Mouse (Mus musculus) erythroblast, embryonic 14.5 days (primary cell): Measurements from ENCODE around the gene Olfr1388.

ENCODE experiments used
- GATA1 ChIP-seq: IDR thresholded peaks from 2 replicates; pipeline ENCODE4 v1.6.1; 2012; ENCODE audit warnings: low read length, inconsistent platforms, mixed read lengths
- TAL1 ChIP-seq: IDR thresholded peaks from 3 replicates; pipeline ENCODE4 v1.6.1; 2012; ENCODE audit warnings: low read length, inconsistent platforms, mixed read lengths

DNA sequence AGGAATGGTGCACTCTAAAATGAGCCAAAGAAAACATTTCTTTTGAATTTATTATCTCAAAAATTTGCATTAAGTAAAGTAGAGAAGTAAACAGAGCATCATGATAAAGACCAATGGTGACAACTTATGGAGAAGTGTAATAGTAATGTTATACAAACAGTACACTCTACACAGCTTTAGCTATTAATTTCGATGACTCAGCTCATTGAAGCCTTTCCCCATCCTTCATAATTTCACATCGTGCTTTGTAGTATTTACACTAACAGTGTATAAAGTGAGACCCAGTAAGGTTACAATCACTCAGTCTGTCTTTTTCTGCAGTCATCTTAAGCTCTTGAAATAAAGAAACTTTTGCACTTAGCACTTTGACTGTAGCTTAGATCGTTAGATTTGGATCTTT is 29.6 kb upstream of the Olfr1388 start:
- TF ChIP-seq GATA1 (no peak), TAL1 (no peak)
